Mouse (Mus musculus) olfactory bulb, adult 2 months (tissue): Measurements from ENCODE around the gene 1700086D15Rik.

Experiments used
- CTCF ChIP-seq: fragments of 200-500 bp; IDR thresholded peaks from 2 replicates; pipeline ENCODE4 v1.5.1; 2012; ENCODE audit warnings: low read depth, mild to moderate bottlenecking, low read length, moderate library complexity; ENCODE audit not compliant: insufficient read depth
- POLR2A ChIP-seq: fragments of 200-500 bp; IDR thresholded peaks from 2 replicates; pipeline ENCODE4 v1.6.1; 2012; ENCODE audit warnings: mild to moderate bottlenecking, low read depth, low read length, moderate library complexity; ENCODE audit not compliant: insufficient read depth

- TF ChIP-seq CTCF: no peak
- no peak for TF ChIP-seq POLR2A
Measured at GRCm38 (mm10) chr11:65110058-65110457, 49.6 kb downstream of the 1700086D15Rik start.
